Mouse (Mus musculus): ENCODE measurements around the gene Slc38a1. TPM values are rescaled to one million over a fixed set of nuclear protein-coding genes. Genes with fewer than 3 reads are reported as not detected.

Slc38a1 gene
- 157 TPM for total RNA-seq (2023)

DNA sequence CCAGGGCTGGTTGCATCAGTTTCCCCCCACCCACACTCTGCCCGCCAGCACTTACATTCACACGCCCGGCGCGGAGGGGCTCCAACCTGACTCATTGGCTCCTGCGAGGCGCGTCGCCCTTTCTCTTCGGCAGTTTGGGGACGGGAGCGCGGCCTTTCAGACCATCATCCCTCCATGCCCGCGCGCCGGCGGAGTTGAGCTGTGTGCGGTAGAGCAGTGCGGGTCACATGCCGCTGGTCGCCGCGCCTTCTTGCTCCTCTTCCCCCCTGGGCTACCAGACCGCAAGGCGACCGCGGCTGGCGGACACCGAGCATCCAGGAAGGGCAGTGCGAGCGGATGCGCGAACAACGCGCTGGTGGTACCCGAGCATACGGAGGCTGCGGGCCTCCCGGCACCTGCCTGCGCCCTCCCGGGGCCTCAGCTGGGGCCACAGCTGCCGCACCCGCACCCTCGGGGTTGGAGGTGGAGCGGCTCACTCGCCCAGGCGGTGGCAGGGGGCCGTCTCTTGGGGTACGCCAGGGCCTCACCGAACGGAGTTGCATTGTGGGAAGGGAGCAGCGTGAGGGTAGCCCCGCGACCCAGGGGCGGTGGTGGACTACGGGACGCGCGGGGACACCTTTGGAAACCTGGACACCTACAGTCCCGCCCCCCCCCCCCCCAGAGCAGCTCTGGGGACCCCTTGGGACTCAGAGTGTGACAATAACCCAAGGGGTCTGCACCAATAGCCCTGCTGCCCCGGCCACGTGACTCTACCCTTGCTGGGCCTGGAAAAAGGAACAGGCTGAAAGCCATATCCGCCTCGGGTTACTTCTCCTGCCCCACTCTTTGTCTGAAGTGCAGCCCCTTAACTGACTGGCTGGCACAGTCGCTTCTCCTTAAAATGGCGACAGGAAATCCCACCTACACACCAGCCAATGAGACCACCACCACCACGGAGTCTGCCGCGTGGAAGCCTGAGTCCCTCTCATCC, at the start of gene Slc38a1:
Gene Slc38a1, minus strand, starts transcription at position 478 of the 970 bp plus-strand sequence.

Other genes starting within 250 kb of the Slc38a1 start
- 101 TPM for gene Scaf11, start 182.1 kb downstream of the Slc38a1 start, total RNA-seq (2023)
- 250 TPM for gene Slc38a2, start 56.8 kb upstream of the Slc38a1 start, total RNA-seq (2023)

Data from CD4-positive naive resting alpha-beta T cell, adult 57 days (primary cell).